Mouse (Mus musculus) thymus, adult 2 months (tissue): ENCODE data around the gene Zfp472.

Experiments used
- CTCF ChIP-seq: fragments of 200-500 bp; IDR thresholded peaks from 2 replicates; pipeline ENCODE4 v1.5.1; 2012; ENCODE audit warnings: mild to moderate bottlenecking, control low read depth, low read length, moderate library complexity, borderline replicate concordance; ENCODE audit not compliant: control insufficient read depth, poor library complexity, insufficient read depth; ENCODE audit errors: extremely low read depth
- POLR2A ChIP-seq: fragments of 200-500 bp; IDR thresholded peaks from 2 replicates; pipeline ENCODE4 v1.6.1; 2012; ENCODE audit warnings: mild to moderate bottlenecking, low read length, control low read depth, moderate library complexity; ENCODE audit not compliant: control insufficient read depth, poor library complexity, insufficient read depth; ENCODE audit errors: extremely low read depth

DNA sequence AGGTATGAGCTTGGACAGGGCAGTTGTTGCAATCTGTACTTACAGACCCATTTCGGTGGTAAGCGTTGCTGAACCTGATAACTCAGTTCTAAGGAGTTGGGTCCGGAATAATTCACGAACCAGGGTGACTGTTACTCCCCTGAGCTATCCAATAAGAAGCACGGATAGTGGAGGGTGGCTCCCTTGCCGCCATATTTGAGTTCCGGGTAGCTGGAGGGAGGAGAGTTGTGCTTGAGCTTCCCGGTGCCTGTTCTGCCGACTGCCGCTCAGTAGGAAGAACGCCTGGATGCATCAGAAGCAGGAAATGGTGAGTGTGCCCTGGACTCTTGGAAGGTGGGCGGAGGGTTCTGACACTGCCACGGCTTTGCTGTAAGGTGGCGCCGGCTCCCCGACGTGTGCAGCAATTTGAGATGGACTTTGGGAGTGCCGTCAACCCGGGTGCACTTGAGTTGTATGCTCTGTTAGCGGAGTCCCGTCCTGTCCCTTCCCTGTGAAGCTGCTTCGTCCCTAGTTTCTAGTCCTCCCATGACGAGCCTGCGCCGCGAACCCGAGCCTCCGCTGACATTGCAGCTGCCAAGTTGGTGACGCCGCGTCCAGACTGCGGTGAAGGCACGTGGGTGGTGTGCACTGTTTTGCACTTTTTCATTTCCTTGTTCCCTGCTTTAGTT, at the start of gene Zfp472:
- TF ChIP-seq CTCF (no peak), POLR2A (0 out of 2 replicates have a peak, but pooled peaks have one; percentile 35)
